ENCODE assay signal across 15 mouse cellular contexts in the genomic region with DNA sequence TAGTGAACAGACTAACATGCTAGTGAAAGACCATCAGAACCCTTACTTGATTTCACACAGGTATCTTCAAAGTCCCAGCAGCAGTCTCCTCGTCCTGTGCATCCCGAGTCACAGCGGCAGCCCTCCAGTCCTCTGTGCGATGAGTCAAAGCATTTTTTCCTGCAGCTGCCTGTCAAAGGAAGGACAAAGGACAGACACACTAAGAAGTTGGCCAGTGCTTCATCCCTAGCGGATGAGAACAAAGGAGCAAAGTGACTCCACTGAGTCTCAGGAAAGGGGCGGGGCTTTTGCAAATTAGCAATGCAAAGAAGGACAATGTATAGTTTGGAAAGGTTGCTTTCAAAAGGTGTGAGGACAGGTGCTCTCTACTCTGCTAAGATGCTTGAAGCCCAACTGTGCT. TPM values are rescaled to one million over a fixed set of nuclear protein-coding genes. Genes with fewer than 3 reads are reported as not detected.
DNase-seq lines count a peak whose midpoint lies in the region; ATAC-seq and TF ChIP-seq lines count a peak whose summit lies in the region.
"Had no signal": no experiment of that assay in that cellular context is flagged by ENCODE, and none has a peak within 500 bp of the region (broad histone marks: within the 10 kb centered on the region; RNA-seq: fewer than 3 reads in every experiment).

No protein-coding gene starts in this region.

- no peaks in the 10 kb centered on the region for H3K9me3 ChIP-seq in intestine, embryonic 16.5 days (ENCODE audit: control insufficient read depth, low read length)
- no peaks in the 10 kb centered on the region for H3K9me3 ChIP-seq in intestine, embryonic 15.5 days
- H3K9me3 ChIP-seq in hindbrain, embryonic 14.5 days (ENCODE audit: control insufficient read depth, low read length) = no peaks in the 10 kb centered on the region
- no peaks in the 10 kb centered on the region for H3K9me3 ChIP-seq in midbrain, embryonic 15.5 days
- H3K9me3 ChIP-seq: limb, embryonic 10.5 days had no signal

- no peak for TF ChIP-seq CTCF in thymus, adult 2 months (IDR thresholded peaks at IDR 0.05; ENCODE audit: borderline replicate concordance, control insufficient read depth, extremely low read depth, insufficient read depth, low read length, poor library complexity)

- no peak overlapping the region for H3K9ac ChIP-seq in intestine, embryonic 16.5 days (ENCODE audit: low read depth, low read length)
- H3K9ac ChIP-seq in intestine, embryonic 15.5 days = no peak overlapping the region
- H3K9ac ChIP-seq in hindbrain, embryonic 14.5 days = no peak overlapping the region
- H3K9ac ChIP-seq in midbrain, embryonic 15.5 days = no peak overlapping the region

- DNase-seq in ZHBTc4 (ENCODE audit: low read depth, low spot score) = peak; percentile 88
- no peak for DNase-seq in hindbrain, embryonic 14.5 days (ENCODE audit: low spot score)
- no peak for DNase-seq in thymus, adult 2 months
- DNase-seq in left cerebral cortex, adult 18-20 months (ENCODE audit: low spot score in 2 of 2) = no peak
- DNase-seq: cerebellum, adult 18-20 months; heart, adult 11 months; kidney, postnatal 25 days; lung, adult 2 months; right cerebral cortex, postnatal 25 days; thymus, postnatal 36 days had no signal

- no peak overlapping the region for H3K4me2 ChIP-seq in intestine, embryonic 16.5 days (ENCODE audit: low read depth, low read length)
- H3K4me2 ChIP-seq in intestine, embryonic 15.5 days (replicated peaks) = no peak overlapping the region
- H3K4me2 ChIP-seq in hindbrain, embryonic 14.5 days (replicated peaks) = no peak overlapping the region
- H3K4me2 ChIP-seq in midbrain, embryonic 15.5 days = peak overlapping the region; percentile 21; the same call in 1 of the 2 replicates

- H3K27me3 ChIP-seq in intestine, embryonic 16.5 days (replicated peaks; ENCODE audit: control insufficient read depth, insufficient read depth, low read length) = no peaks in the 10 kb centered on the region
- no peaks in the 10 kb centered on the region for H3K27me3 ChIP-seq in intestine, embryonic 15.5 days (replicated peaks)
- H3K27me3 ChIP-seq in hindbrain, embryonic 14.5 days (ENCODE audit: control insufficient read depth, insufficient read depth, low read length) = no peaks in the 10 kb centered on the region
- no peaks in the 10 kb centered on the region for H3K27me3 ChIP-seq in midbrain, embryonic 15.5 days (replicated peaks)
- H3K27me3 ChIP-seq in thymus, adult 2 months (ENCODE audit: control insufficient read depth, insufficient read depth, low read length) = no peaks in the 10 kb centered on the region
- H3K27me3 ChIP-seq: CH12.LX had no signal

- ATAC-seq in intestine, embryonic 16.5 days = no peak
- no peak for ATAC-seq in intestine, embryonic 15.5 days
- peak; percentile 31; the same call in 1 of the 2 replicates for ATAC-seq in hindbrain, embryonic 14.5 days (ENCODE audit: low FRiP score)
- ATAC-seq in midbrain, embryonic 15.5 days (replicated peaks) = peak; percentile 75

- WGBS in intestine, embryonic 16.5 days = 34% methylated on average over 6 of the region's 6 CpGs
- WGBS in intestine, embryonic 15.5 days = 40% methylated on average over 6 of the region's 6 CpGs
- WGBS in hindbrain, embryonic 14.5 days = 12% methylated on average over 6 of the region's 6 CpGs
- 13% methylated on average over 6 of the region's 6 CpGs for WGBS in midbrain, embryonic 15.5 days
- 90% methylated on average over 6 of the region's 6 CpGs for WGBS in thymus, adult 2 months

- TF ChIP-seq POLR2A in thymus, adult 2 months (IDR thresholded peaks at IDR 0.05; ENCODE audit: control insufficient read depth, extremely low read depth, insufficient read depth, low read length, poor library complexity) = no peak

- peaks cover 9% of the 10 kb centered on the region; the same call in 1 of the 2 replicates for H3K4me1 ChIP-seq in intestine, embryonic 16.5 days (ENCODE audit: control insufficient read depth, insufficient read depth, low read length)
- peaks cover 5% of the 10 kb centered on the region; the same call in 1 of the 2 replicates for H3K4me1 ChIP-seq in intestine, embryonic 15.5 days (replicated peaks)
- no peaks in the 10 kb centered on the region for H3K4me1 ChIP-seq in hindbrain, embryonic 14.5 days (replicated peaks; ENCODE audit: control insufficient read depth, insufficient read depth, low read length)
- peaks cover 8% of the 10 kb centered on the region; the same call in 1 of the 2 replicates for H3K4me1 ChIP-seq in midbrain, embryonic 15.5 days
- peaks cover 7% of the 10 kb centered on the region for H3K4me1 ChIP-seq in thymus, adult 2 months (replicated peaks; ENCODE audit: control insufficient read depth, insufficient read depth, low read length)

- H3K36me3 ChIP-seq in intestine, embryonic 16.5 days (ENCODE audit: control insufficient read depth, insufficient read depth, low read length) = no peaks in the 10 kb centered on the region
- H3K36me3 ChIP-seq in intestine, embryonic 15.5 days = no peaks in the 10 kb centered on the region
- H3K36me3 ChIP-seq in hindbrain, embryonic 14.5 days (replicated peaks; ENCODE audit: control insufficient read depth, insufficient read depth) = no peaks in the 10 kb centered on the region
- no peaks in the 10 kb centered on the region for H3K36me3 ChIP-seq in midbrain, embryonic 15.5 days (replicated peaks)
- H3K36me3 ChIP-seq in thymus, adult 2 months (ENCODE audit: control insufficient read depth, insufficient read depth, low read length) = no peaks in the 10 kb centered on the region

- 0 out of 2 replicates have a peak overlapping the region, but pooled peaks have one; percentile 44 for H3K27ac ChIP-seq in intestine, embryonic 16.5 days (ENCODE audit: low read length)
- H3K27ac ChIP-seq in intestine, embryonic 15.5 days = no peak overlapping the region
- H3K27ac ChIP-seq in hindbrain, embryonic 14.5 days = no peak overlapping the region
- no peak overlapping the region for H3K27ac ChIP-seq in midbrain, embryonic 15.5 days
- no peak overlapping the region for H3K27ac ChIP-seq in thymus, adult 2 months (ENCODE audit: control insufficient read depth, insufficient read depth, low read length)
- H3K27ac ChIP-seq: limb, embryonic 10.5 days had no signal

- H3K4me3 ChIP-seq in intestine, embryonic 16.5 days (ENCODE audit: low read length) = no peak overlapping the region
- H3K4me3 ChIP-seq in intestine, embryonic 15.5 days (replicated peaks) = no peak overlapping the region
- H3K4me3 ChIP-seq in hindbrain, embryonic 14.5 days (replicated peaks; ENCODE audit: low read length) = no peak overlapping the region
- no peak overlapping the region for H3K4me3 ChIP-seq in midbrain, embryonic 15.5 days
- H3K4me3 ChIP-seq in thymus, adult 2 months (ENCODE audit: control insufficient read depth, insufficient read depth, low read length) = no peak overlapping the region
- H3K4me3 ChIP-seq: limb, embryonic 10.5 days had no signal

RNA-seq across cellular contexts. Expression of gene Enpp3, which starts 16.5 kb away (rescaled TPM):
- 25.1 and 38.5 TPM in 2 replicates for polyA plus RNA-seq in intestine, embryonic 16.5 days (2015; fragmentation: Nextera tagmentation; extraction: Ambion mirVana)
- polyA plus RNA-seq in intestine, embryonic 15.5 days (2015; fragmentation: Nextera tagmentation; extraction: Ambion mirVana) = 13.1 and 14.7 TPM in 2 replicates
- 4.1 and 4.8 TPM in 2 replicates for polyA plus RNA-seq in hindbrain, embryonic 14.5 days (2014; fragmentation: Nextera tagmentation; extraction: Ambion mirVana)
- 3.7 and 4.5 TPM in 2 replicates for polyA plus RNA-seq in midbrain, embryonic 15.5 days (2015; fragmentation: Nextera tagmentation; extraction: Ambion mirVana)
- 0.53 and 0.57 TPM in 2 replicates for polyA plus RNA-seq in thymus, adult 2 months (2012; rRNA removed)
- total RNA-seq in left cerebral cortex, adult 18-20 months (2021) = under 1 TPM; 0.35 TPM

RNA-seq across cellular contexts. Expression of gene Med23, which starts 43.7 kb away (rescaled TPM):
- polyA plus RNA-seq in intestine, embryonic 16.5 days (2015; fragmentation: Nextera tagmentation; extraction: Ambion mirVana) = 14.6 and 15.7 TPM in 2 replicates
- polyA plus RNA-seq in intestine, embryonic 15.5 days (2015; fragmentation: Nextera tagmentation; extraction: Ambion mirVana) = 16.1 and 16.3 TPM in 2 replicates
- polyA plus RNA-seq in hindbrain, embryonic 14.5 days (2014; fragmentation: Nextera tagmentation; extraction: Ambion mirVana) = 32.2 and 32.6 TPM in 2 replicates
- polyA plus RNA-seq in midbrain, embryonic 15.5 days (2015; fragmentation: Nextera tagmentation; extraction: Ambion mirVana) = 28.7 and 29.1 TPM in 2 replicates
- 28.9 and 30.9 TPM in 2 replicates for polyA plus RNA-seq in thymus, adult 2 months (2012; rRNA removed)
- total RNA-seq in left cerebral cortex, adult 18-20 months (2021) = 10 to 100 TPM; 32.4 to 35.1 TPM

Comparison
In these comparisons a context has a peak if more than half of its experiments do, and no peak if none do; other contexts are left out.
1. ATAC-seq: peak in hindbrain, embryonic 14.5 days (single experiment) and midbrain, embryonic 15.5 days (single experiment); none in intestine, embryonic 16.5 days (single experiment) and intestine, embryonic 15.5 days (single experiment).